Mouse (Mus musculus) neural tube, embryonic 11.5 days (tissue): ENCODE results near the gene Lrrc30. TPM values are rescaled to one million over a fixed set of nuclear protein-coding genes. Genes with fewer than 3 reads are reported as not detected.

Experiments
- ATAC-seq: fragments of 200-750 bp; cut with Nextera tagmentation; 2 replicates; pipeline ENCODE4 v1.8.0; 2017; ENCODE audit warnings: moderate number of reproducible peaks, mild to moderate bottlenecking, moderate TSS enrichment, moderate library complexity; ENCODE audit not compliant: insufficient read depth, low FRiP score, low TSS enrichment
- DNase-seq: peaks from one replicate; pipeline ENCODE4 v3.0.0-alpha.2; 2015; ENCODE audit warnings: low spot score
- H3K27ac ChIP-seq: fragments of 300-500 bp; sonication (generic); 2 replicates; pipeline ENCODE4 v1.5.1; 2014; ENCODE audit warnings: low read depth, mild to moderate bottlenecking, low read length
- H3K27me3 ChIP-seq: fragments of 300-500 bp; sonication (generic); 2 replicates; pipeline ENCODE4 v1.6.1; 2014; ENCODE audit warnings: mild to moderate bottlenecking, low read length, mixed read lengths; ENCODE audit not compliant: control insufficient read depth, insufficient read depth
- H3K36me3 ChIP-seq: fragments of 300-500 bp; sonication (generic); 2 replicates; pipeline ENCODE4 v1.6.1; 2014; ENCODE audit warnings: mild to moderate bottlenecking, low read length, moderate library complexity, mixed read lengths; ENCODE audit not compliant: control insufficient read depth, insufficient read depth
- H3K4me1 ChIP-seq: fragments of 300-500 bp; sonication (generic); 2 replicates; pipeline ENCODE4 v1.6.1; 2014; ENCODE audit warnings: low read length, mixed read lengths; ENCODE audit not compliant: control insufficient read depth, insufficient read depth
- H3K4me2 ChIP-seq: fragments of 300-500 bp; sonication (generic); 2 replicates; pipeline ENCODE4 v1.6.1; 2014; ENCODE audit warnings: low read depth, mild to moderate bottlenecking, moderate library complexity
- H3K4me3 ChIP-seq: fragments of 300-500 bp; sonication (generic); 2 replicates; pipeline ENCODE4 v1.5.1; 2014; ENCODE audit warnings: low read depth, low read length
- H3K9ac ChIP-seq: fragments of 300-500 bp; sonication (generic); 2 replicates; pipeline ENCODE4 v1.6.1; 2014; ENCODE audit warnings: mild to moderate bottlenecking, low read length
- H3K9me3 ChIP-seq: fragments of 300-500 bp; sonication (generic); 2 replicates; pipeline ENCODE4 v1.6.1; 2016; ENCODE audit warnings: low read length; ENCODE audit not compliant: control insufficient read depth
- WGBS: fragments of 180-500 bp; shearing (Covaris S2); extraction: QIAGEN DNeasy Blood & Tissue Kit; methylation state at CpG from one replicate; pipeline ENCODE4 v1.1.7; 2014; 5-methylcytosine and 5-hydroxymethylcytosine counted together
- polyA plus RNA-seq: library from polyadenylated mRNA; unstranded; fragments of >200 nt; fragmentation: Nextera tagmentation; extraction: Ambion mirVana; gene quantifications from 2 replicates; pipeline ENCODE4 v1.2.1, GENCODE M21; 2014

Gene Lrrc30
- polyA plus RNA-seq, 1 experiment from 2014 or later, result not detected

GRCm38 (mm10) chr17:67636951-67637350 lies 4.4 kb upstream of the Lrrc30 start:
- no peak overlapping the region for H3K4me2 ChIP-seq
- H3K27me3 ChIP-seq, result no peaks in the 10 kb centered on the region
- H3K27ac ChIP-seq, result no peak overlapping the region
- no peak overlapping the region for H3K9ac ChIP-seq
- H3K9me3 ChIP-seq, result no peaks in the 10 kb centered on the region
- no peak overlapping the region for H3K4me3 ChIP-seq
- H3K36me3 ChIP-seq, result no peaks in the 10 kb centered on the region
- H3K4me1 ChIP-seq, result no peaks in the 10 kb centered on the region
- 93% methylated on average over 2 of the region's 2 CpGs for WGBS
- no peak for ATAC-seq
- no peak for DNase-seq

GRCm38 (mm10) chr17:67636304-67636703 lies 3.8 kb upstream of the Lrrc30 start:
- no peak overlapping the region for H3K4me2 ChIP-seq
- no peaks in the 10 kb centered on the region for H3K4me1 ChIP-seq
- no peak overlapping the region for H3K27ac ChIP-seq
- no peaks in the 10 kb centered on the region for H3K9me3 ChIP-seq
- H3K4me3 ChIP-seq, result no peak overlapping the region
- H3K27me3 ChIP-seq, result no peaks in the 10 kb centered on the region
- no peak for ATAC-seq
- no peak for DNase-seq
- 67% methylated on average over 3 of the region's 3 CpGs for WGBS
- H3K36me3 ChIP-seq, result no peaks in the 10 kb centered on the region
- no peak overlapping the region for H3K9ac ChIP-seq

GRCm38 (mm10) chr17:67629746-67630145 lies 2.8 kb downstream of the Lrrc30 start:
- H3K27me3 ChIP-seq, result no peaks in the 10 kb centered on the region
- 40% methylated on average over 3 of the region's 3 CpGs for WGBS
- no peak overlapping the region for H3K4me3 ChIP-seq
- H3K9me3 ChIP-seq, result no peaks in the 10 kb centered on the region
- no peaks in the 10 kb centered on the region for H3K36me3 ChIP-seq
- no peaks in the 10 kb centered on the region; the same call in 1 of the 2 replicates for H3K4me1 ChIP-seq
- H3K27ac ChIP-seq, result no peak overlapping the region
- ATAC-seq (no peak), DNase-seq (no peak)
- no peak overlapping the region for H3K9ac ChIP-seq
- no peak overlapping the region for H3K4me2 ChIP-seq

DNA sequence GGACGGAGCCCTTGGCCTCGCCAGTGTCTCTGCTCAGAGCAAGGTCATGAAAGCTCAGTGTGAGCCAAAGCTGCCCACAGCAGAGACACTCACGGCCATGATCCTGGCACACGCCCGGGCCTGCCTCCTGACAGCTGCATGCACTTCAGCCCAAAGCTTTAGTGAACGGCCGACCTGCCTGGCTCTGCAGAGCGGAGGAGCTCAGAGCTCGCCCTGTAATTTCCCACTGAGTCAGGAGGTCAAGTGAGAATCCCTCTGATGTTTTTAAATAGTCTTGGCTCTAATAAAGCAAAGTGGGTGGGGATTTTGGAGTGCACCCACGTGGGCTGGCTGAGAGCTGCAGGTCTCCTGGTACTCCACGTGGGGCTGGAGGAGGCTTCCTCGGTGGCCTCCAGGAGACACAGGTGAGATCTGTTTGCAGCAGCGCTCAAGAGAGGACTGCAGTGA lies 3.3 kb downstream of the Lrrc30 start:
- H3K4me2 ChIP-seq, result no peak overlapping the region
- H3K4me1 ChIP-seq, result no peaks in the 10 kb centered on the region; the same call in 1 of the 2 replicates
- DNase-seq (no peak), ATAC-seq (no peak)
- no peaks in the 10 kb centered on the region for H3K27me3 ChIP-seq
- H3K27ac ChIP-seq, result no peak overlapping the region
- WGBS, result 41% methylated on average over 13 of the region's 13 CpGs
- H3K9ac ChIP-seq, result no peak overlapping the region
- no peaks in the 10 kb centered on the region for H3K36me3 ChIP-seq
- H3K4me3 ChIP-seq, result no peak overlapping the region
- H3K9me3 ChIP-seq, result no peaks in the 10 kb centered on the region

DNA sequence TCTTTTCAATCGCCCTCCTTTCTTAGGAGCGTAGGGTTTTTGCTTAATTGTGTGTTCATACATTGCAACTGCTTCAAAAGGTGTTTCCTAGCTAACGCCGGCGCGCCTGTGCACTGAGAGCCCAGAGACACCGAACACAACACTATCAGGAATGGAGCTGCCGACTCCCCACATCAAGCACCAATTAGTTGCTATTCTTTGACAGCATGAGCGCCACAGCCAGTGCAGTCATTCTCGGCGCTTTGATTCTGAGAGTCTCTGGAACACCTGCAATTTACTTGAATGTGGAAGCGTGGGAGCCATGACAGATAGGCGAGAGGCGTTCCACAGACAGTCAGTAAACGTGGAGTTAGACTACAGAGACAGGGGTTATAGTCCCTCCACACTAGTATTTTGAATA lies 4.0 kb downstream of the Lrrc30 start:
- Histone ChIP-seq H3K4me2 (no peak overlapping the region), H3K4me1 (no peaks in the 10 kb centered on the region; the same call in 1 of the 2 replicates), H3K36me3 (no peaks in the 10 kb centered on the region), H3K9me3 (no peaks in the 10 kb centered on the region), H3K9ac (no peak overlapping the region), H3K4me3 (no peak overlapping the region), H3K27ac (no peak overlapping the region), H3K27me3 (no peaks in the 10 kb centered on the region)
- WGBS, result 91% methylated on average over 15 of the region's 15 CpGs
- ATAC-seq, result no peak
- no peak for DNase-seq

DNA sequence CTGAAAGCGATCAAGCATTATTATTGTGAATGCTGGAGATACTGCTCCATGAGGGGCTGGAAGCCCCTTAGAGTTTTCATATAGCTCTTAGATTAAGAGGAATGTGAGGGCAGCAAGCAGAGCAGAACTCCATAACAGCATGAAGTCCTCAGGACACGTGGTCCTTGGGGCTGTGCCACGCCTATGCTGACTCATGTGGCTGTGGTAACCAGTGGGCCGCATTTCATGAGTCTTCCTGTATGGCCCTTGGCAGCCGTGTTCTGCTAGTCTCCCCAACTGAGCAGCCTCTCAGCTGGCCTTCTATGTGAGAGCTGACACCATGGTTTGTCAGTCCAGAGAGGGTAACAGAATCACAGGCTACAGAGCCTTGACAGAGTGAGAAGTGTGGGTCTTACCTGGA lies 7.1 kb downstream of the Lrrc30 start:
- H3K4me3 ChIP-seq, result no peak overlapping the region
- H3K4me2 ChIP-seq, result no peak overlapping the region
- H3K9ac ChIP-seq, result no peak overlapping the region
- DNase-seq (no peak), ATAC-seq (no peak)
- WGBS, result 73% methylated on average over 5 of the region's 5 CpGs
- no peaks in the 10 kb centered on the region for H3K36me3 ChIP-seq
- H3K27ac ChIP-seq, result no peak overlapping the region
- H3K4me1 ChIP-seq, result no peaks in the 10 kb centered on the region; the same call in 1 of the 2 replicates
- H3K9me3 ChIP-seq, result no peaks in the 10 kb centered on the region
- no peaks in the 10 kb centered on the region for H3K27me3 ChIP-seq

DNA sequence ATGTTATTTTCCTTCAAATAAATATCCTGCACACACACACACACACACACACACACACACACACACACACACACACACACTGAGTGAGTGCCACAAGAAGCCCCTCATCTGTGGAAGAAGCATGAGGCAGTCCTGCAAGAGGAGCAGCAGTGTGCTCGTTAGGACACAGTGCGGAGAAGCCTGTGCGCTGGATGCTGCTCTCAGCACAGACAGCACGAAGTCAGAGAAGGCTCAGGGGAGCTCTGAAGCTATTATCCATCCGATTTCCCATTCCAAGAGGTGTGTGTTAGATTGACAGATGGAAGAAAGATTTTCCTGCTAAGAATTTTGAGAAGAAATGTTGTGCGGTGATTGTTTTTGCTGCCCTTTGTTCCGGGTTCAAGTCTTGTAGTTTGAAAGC lies 13.5 kb downstream of the Lrrc30 start:
- no peak overlapping the region for H3K4me3 ChIP-seq
- H3K27ac ChIP-seq, result no peak overlapping the region
- no peak overlapping the region for H3K4me2 ChIP-seq
- 80% methylated on average over 7 of the region's 7 CpGs for WGBS
- H3K4me1 ChIP-seq, result no peaks in the 10 kb centered on the region
- H3K27me3 ChIP-seq, result no peaks in the 10 kb centered on the region
- H3K9ac ChIP-seq, result no peak overlapping the region
- no peaks in the 10 kb centered on the region for H3K9me3 ChIP-seq
- H3K36me3 ChIP-seq, result no peaks in the 10 kb centered on the region
- ATAC-seq (no peak), DNase-seq (no peak)

GRCm38 (mm10) chr17:67614381-67614780 lies 18.1 kb downstream of the Lrrc30 start:
- Histone ChIP-seq H3K4me2 (no peak overlapping the region), H3K4me3 (no peak overlapping the region), H3K27me3 (no peaks in the 10 kb centered on the region), H3K9ac (no peak overlapping the region), H3K4me1 (no peaks in the 10 kb centered on the region), H3K9me3 (no peaks in the 10 kb centered on the region), H3K27ac (no peak overlapping the region), H3K36me3 (no peaks in the 10 kb centered on the region)
- DNase-seq, result no peak
- no peak for ATAC-seq
- WGBS, result 77% methylated on average over 5 of the region's 5 CpGs

DNA sequence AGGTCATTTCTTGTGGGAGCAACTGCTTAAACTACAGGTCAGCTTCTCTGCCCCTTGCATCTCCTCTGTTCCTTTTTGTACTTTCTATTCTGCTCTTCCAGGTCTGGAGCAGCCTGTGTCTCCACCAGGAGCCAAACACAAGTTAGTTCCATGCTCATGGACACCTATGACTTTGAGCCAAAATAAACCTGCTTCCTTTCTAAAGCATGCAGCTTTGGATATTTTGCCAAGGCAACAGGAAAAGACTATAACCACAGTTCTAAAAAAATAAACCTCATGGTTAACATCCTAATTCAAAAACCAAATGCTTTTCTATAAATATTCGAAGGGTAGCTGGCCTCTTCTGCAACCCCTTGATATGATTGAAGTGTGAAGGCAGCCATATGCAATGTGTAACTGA lies 19.9 kb downstream of the Lrrc30 start:
- Histone ChIP-seq H3K9me3 (no peaks in the 10 kb centered on the region), H3K36me3 (no peaks in the 10 kb centered on the region), H3K4me1 (no peaks in the 10 kb centered on the region), H3K4me2 (no peak overlapping the region), H3K4me3 (no peak overlapping the region), H3K9ac (no peak overlapping the region), H3K27ac (no peak overlapping the region), H3K27me3 (no peaks in the 10 kb centered on the region)
- WGBS, result 90% methylated on average over 1 of the region's 1 CpGs
- no peak for ATAC-seq
- DNase-seq, result no peak
